Mouse (Mus musculus): ENCODE results near the gene Smg1. TPM values are rescaled to one million over a fixed set of nuclear protein-coding genes. Genes with fewer than 3 reads are reported as not detected.

Smg1 gene
- total RNA-seq, 4 experiments from 2014 or later: 50.3 to 75.5 (median 58.2) TPM

GRCm38 (mm10) chr7:118141271-118141670, 102.2 kb downstream of the Smg1 start:
- no peak for DNase-seq

- no peak for DNase-seq
Measured at GRCm38 (mm10) chr7:118135128-118135527, 108.3 kb downstream of the Smg1 start.

GRCm38 (mm10) chr7:118129430-118130041, 113.9 kb downstream of the Smg1 start, which contains the start of gene Arl6ip1:
Gene Arl6ip1, minus strand, starts transcription at chr7:118129662.
- DNase-seq: peak; percentile 98

- no peak for DNase-seq
Measured at GRCm38 (mm10) chr7:118128925-118129429, 114.5 kb downstream of the Smg1 start.

GRCm38 (mm10) chr7:118126219-118126875, 117.1 kb downstream of the Smg1 start:
- DNase-seq: no peak

GRCm38 (mm10) chr7:118125736-118126135, 117.7 kb downstream of the Smg1 start:
- DNase-seq: no peak

GRCm38 (mm10) chr7:118123512-118124411, 119.7 kb downstream of the Smg1 start:
- no peak for DNase-seq

- DNase-seq: no peak
Measured at GRCm38 (mm10) chr7:118122235-118122634, 121.2 kb downstream of the Smg1 start.

- DNase-seq: no peak
Measured at GRCm38 (mm10) chr7:118120654-118121053, 122.8 kb downstream of the Smg1 start.

- no peak for DNase-seq
Measured at GRCm38 (mm10) chr7:118119946-118120345, 123.5 kb downstream of the Smg1 start.

GRCm38 (mm10) chr7:118119142-118119541, 124.3 kb downstream of the Smg1 start:
- DNase-seq: peak; percentile 45

- DNase-seq: no peak
Measured at GRCm38 (mm10) chr7:118118426-118118825, 125.0 kb downstream of the Smg1 start.

- no peak for DNase-seq
Measured at GRCm38 (mm10) chr7:118117539-118118210, 125.8 kb downstream of the Smg1 start.

GRCm38 (mm10) chr7:118116787-118117538, 126.5 kb downstream of the Smg1 start:
- no peak for DNase-seq

GRCm38 (mm10) chr7:118115877-118116568, 127.4 kb downstream of the Smg1 start, which contains the start of gene Rps15a:
Gene Rps15a, minus strand, starts transcription at chr7:118116188.
- DNase-seq: peak; percentile 90

- no peak for DNase-seq
Measured at GRCm38 (mm10) chr7:118115533-118115876, 128.0 kb downstream of the Smg1 start.

- DNase-seq: no peak
Measured at GRCm38 (mm10) chr7:118113541-118114297, 129.8 kb downstream of the Smg1 start.

- no peak for DNase-seq
Measured at GRCm38 (mm10) chr7:118111128-118111527, 132.3 kb downstream of the Smg1 start.

GRCm38 (mm10) chr7:118107671-118108070, 135.8 kb downstream of the Smg1 start:
- no peak for DNase-seq

GRCm38 (mm10) chr7:118104458-118105052, 138.9 kb downstream of the Smg1 start:
- DNase-seq: no peak

Data from adrenal gland, adult 8-10 months (tissue).